Mouse (Mus musculus) heart, embryonic 12.5 days (tissue): Measurements from ENCODE around the gene Sema5b. TPM values are rescaled to one million over a fixed set of nuclear protein-coding genes. Genes with fewer than 3 reads are reported as not detected.
A peak's percentile ranks its signal among the peaks of the same experiment; 100 is the strongest.

Experiments
- ATAC-seq: fragments of 200-750 bp; cut with Nextera tagmentation; 2 replicates; pipeline ENCODE4 v1.8.0; 2017; ENCODE audit warnings: moderate TSS enrichment, moderate library complexity; ENCODE audit not compliant: insufficient number of reproducible peaks, low FRiP score
- H3K27ac ChIP-seq: fragments of 300-500 bp; sonication (generic); 2 replicates; pipeline ENCODE4 v1.5.1; 2016; ENCODE audit warnings: mild to moderate bottlenecking, moderate library complexity; ENCODE audit not compliant: poor library complexity, severe bottlenecking
- H3K27me3 ChIP-seq: fragments of 300-500 bp; sonication (generic); replicated peaks from 2 replicates; pipeline ENCODE4 v1.6.1; 2016; ENCODE audit warnings: mild to moderate bottlenecking, moderate library complexity
- H3K36me3 ChIP-seq: fragments of 300-500 bp; sonication (generic); 2 replicates; pipeline ENCODE4 v1.6.1; 2016; ENCODE audit warnings: mild to moderate bottlenecking, moderate library complexity
- H3K4me1 ChIP-seq: fragments of 300-500 bp; sonication (generic); replicated peaks from 2 replicates; pipeline ENCODE4 v1.6.1; 2016; ENCODE audit warnings: mild to moderate bottlenecking
- H3K4me2 ChIP-seq: fragments of 300-500 bp; sonication (generic); 2 replicates; pipeline ENCODE4 v1.6.1; 2016; ENCODE audit warnings: mild to moderate bottlenecking, moderate library complexity
- H3K4me3 ChIP-seq: fragments of 300-500 bp; sonication (generic); 2 replicates; pipeline ENCODE4 v1.5.1; 2016; ENCODE audit warnings: mild to moderate bottlenecking
- H3K9ac ChIP-seq: fragments of 300-500 bp; sonication (generic); 2 replicates; pipeline ENCODE4 v1.6.1; 2016; ENCODE audit warnings: mild to moderate bottlenecking, moderate library complexity
- H3K9me3 ChIP-seq: fragments of 300-500 bp; sonication (generic); replicated peaks from 2 replicates; pipeline ENCODE4 v1.6.1; 2016; ENCODE audit warnings: mild to moderate bottlenecking, moderate library complexity
- WGBS: fragments of 180-500 bp; shearing (Covaris S2); methylation state at CpG from one replicate; pipeline ENCODE4 v1.1.7; 2016; 5-methylcytosine and 5-hydroxymethylcytosine counted together
- polyA plus RNA-seq: library from polyadenylated mRNA; unstranded; fragments of >200 nt; fragmentation: Nextera tagmentation; extraction: Ambion mirVana; gene quantifications from 2 replicates; pipeline ENCODE4 v1.2.1, GENCODE M21; 2016

Sema5b gene
- polyA plus RNA-seq, 1 experiment from 2014 or later = 3.2 TPM

DNA sequence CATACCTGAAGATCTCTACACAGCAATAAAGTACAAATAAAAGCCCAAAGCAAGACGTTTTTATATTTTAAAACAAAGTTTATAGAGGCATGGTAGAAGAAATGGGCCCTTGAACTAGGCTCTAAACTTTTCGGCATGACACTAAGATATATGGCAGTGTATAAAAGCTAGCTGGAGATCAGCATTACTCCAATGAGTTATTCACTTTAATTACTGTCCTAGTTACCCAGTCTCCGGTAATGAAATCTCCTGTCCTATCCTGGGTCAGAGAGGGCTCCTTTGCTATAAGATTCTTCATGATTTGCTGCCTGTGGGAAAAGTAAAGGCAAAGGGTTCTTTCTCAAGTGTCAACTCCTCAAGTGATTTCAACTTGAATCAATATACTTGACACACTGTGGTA lies 98.6 kb downstream of the Sema5b start:
- Histone ChIP-seq H3K27me3 (0 out of 2 replicates have a peak, but pooled peaks cover 9% of the 10 kb centered on the region), H3K27ac (no peak overlapping the region), H3K4me2 (no peak overlapping the region), H3K9me3 (no peaks in the 10 kb centered on the region), H3K4me1 (no peaks in the 10 kb centered on the region), H3K9ac (no peak overlapping the region), H3K4me3 (no peak overlapping the region), H3K36me3 (no peaks in the 10 kb centered on the region)
- WGBS = 69% methylated on average over 3 of the region's 3 CpGs
- no peak for ATAC-seq

DNA sequence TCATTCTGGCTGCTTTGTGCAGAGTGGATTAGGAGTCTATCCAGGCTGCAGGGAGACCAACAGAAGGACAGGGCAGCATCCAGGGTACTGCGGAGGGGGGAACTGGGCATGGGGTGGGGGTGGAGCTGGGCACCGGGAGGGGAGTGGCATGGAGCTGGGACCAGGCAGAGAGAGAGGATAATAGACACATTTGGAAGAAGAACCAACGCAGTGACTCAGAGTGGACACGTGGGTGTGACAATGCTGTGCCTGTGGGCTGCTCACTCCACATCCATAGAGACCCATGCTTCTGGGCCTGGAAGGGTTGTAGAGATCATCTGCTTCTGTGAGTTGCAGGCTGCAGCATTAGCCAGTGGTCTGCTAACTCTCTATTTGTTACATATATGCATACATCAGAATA lies 107.9 kb downstream of the Sema5b start:
- ATAC-seq = no peak
- no peak overlapping the region for H3K4me3 ChIP-seq
- H3K27me3 ChIP-seq = peaks cover 28% of the 10 kb centered on the region
- H3K9ac ChIP-seq = no peak overlapping the region
- no peak overlapping the region for H3K4me2 ChIP-seq
- H3K36me3 ChIP-seq = no peaks in the 10 kb centered on the region
- no peaks in the 10 kb centered on the region for H3K9me3 ChIP-seq
- no peak overlapping the region for H3K27ac ChIP-seq
- H3K4me1 ChIP-seq = no peaks in the 10 kb centered on the region
- WGBS = 82% methylated on average over 4 of the region's 4 CpGs

DNA sequence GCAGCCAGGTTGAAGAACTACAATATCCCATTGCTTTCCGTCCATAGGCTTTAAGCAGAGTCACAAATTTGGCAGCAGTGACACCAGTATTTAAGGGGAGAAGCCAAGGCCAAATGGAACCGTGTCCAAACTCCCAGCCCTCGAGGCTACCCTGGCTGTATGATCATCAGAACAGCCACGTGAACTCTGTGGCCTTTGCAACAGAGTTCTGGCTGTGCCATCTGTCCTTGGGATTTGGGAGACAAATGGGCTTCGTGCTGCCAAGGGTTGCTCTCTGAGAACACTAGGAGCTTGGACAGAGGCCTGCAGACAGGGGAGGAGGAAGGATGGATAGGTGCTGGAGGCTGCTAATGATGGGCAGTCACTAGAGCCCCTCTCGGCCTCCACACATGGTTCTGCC lies 111.3 kb downstream of the Sema5b start:
- 60% methylated on average over 6 of the region's 6 CpGs for WGBS
- H3K27me3 ChIP-seq = peaks cover 13% of the 10 kb centered on the region
- H3K4me2 ChIP-seq = no peak overlapping the region
- no peak for ATAC-seq
- no peak overlapping the region for H3K9ac ChIP-seq
- no peaks in the 10 kb centered on the region for H3K9me3 ChIP-seq
- no peaks in the 10 kb centered on the region for H3K4me1 ChIP-seq
- H3K27ac ChIP-seq = no peak overlapping the region
- no peaks in the 10 kb centered on the region for H3K36me3 ChIP-seq
- H3K4me3 ChIP-seq = no peak overlapping the region

DNA sequence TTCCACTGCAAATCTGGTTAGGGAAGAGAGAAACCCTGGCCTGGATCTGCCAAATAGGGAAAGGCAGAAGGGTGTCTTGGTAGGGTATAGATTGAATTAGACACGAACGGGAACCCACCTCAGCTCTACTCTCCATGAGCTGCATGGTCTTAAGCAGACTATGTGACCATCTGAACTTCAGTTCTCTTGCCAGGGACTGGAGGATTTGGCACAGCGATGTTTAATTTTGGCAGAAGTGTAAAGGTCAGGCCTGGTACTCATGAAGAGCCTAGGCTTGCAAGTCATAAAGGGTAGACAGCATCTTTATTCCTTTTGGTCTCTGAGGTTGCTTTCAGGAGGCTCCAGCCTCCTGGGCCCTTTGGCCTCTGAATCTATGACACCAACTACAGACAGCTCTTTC lies 111.8 kb downstream of the Sema5b start:
- H3K9me3 ChIP-seq = no peaks in the 10 kb centered on the region
- no peak overlapping the region for H3K4me2 ChIP-seq
- no peak for ATAC-seq
- H3K4me1 ChIP-seq = no peaks in the 10 kb centered on the region
- H3K9ac ChIP-seq = no peak overlapping the region
- no peak overlapping the region for H3K4me3 ChIP-seq
- WGBS = 82% methylated on average over 3 of the region's 3 CpGs
- no peak overlapping the region for H3K27ac ChIP-seq
- H3K27me3 ChIP-seq = peaks cover 17% of the 10 kb centered on the region
- no peaks in the 10 kb centered on the region for H3K36me3 ChIP-seq

DNA sequence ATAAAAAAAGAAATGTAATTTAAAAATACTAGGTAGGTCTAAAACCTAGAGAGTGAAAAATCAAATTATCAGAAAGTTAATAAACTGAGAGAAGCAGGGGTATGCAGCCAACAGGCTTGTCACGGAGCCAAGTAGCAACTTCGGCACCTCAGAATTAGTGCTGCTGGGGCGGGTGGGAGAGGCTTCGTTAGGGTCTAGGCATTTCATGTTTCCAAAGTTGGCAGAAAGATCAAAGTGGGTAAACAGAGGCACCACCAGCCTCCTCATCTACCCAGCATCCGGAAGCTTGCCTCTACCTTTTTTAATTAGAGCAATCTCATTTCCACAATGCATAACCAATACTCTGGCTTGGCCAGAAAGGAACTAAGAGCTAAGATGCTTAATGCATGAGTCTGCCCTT lies 113.0 kb downstream of the Sema5b start:
- H3K36me3 ChIP-seq = no peaks in the 10 kb centered on the region
- no peak overlapping the region for H3K9ac ChIP-seq
- 79% methylated on average over 5 of the region's 5 CpGs for WGBS
- H3K4me2 ChIP-seq = no peak overlapping the region
- no peak for ATAC-seq
- no peaks in the 10 kb centered on the region for H3K9me3 ChIP-seq
- no peak overlapping the region for H3K27ac ChIP-seq
- H3K4me1 ChIP-seq = no peaks in the 10 kb centered on the region
- H3K4me3 ChIP-seq = no peak overlapping the region
- peaks cover 27% of the 10 kb centered on the region for H3K27me3 ChIP-seq

DNA sequence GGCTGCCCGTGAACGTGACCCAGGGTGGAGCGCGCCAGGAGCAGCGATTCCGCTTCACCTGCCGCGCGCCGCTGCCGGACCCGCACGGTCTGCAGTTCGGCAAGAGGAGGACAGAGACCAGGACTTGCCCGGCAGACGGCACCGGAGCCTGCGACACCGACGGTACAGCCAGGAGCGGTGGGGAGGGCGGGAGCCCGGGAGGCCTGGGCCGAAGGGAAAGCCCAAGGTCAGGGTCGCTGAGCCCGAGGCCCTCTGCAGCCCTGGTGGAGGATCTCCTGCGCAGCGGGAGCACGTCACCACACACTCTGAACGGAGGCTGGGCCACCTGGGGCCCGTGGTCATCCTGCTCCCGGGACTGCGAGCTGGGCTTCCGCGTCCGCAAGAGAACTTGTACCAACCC lies 119.3 kb downstream of the Sema5b start:
- H3K9ac ChIP-seq = peak overlapping the region; percentile 53
- no peaks in the 10 kb centered on the region; the same call in 1 of the 2 replicates for H3K9me3 ChIP-seq
- ATAC-seq = no peak
- H3K36me3 ChIP-seq = no peaks in the 10 kb centered on the region
- H3K4me3 ChIP-seq = peak overlapping the region; percentile 49
- no peak overlapping the region for H3K27ac ChIP-seq
- H3K4me2 ChIP-seq = peak overlapping the region; percentile 79
- H3K27me3 ChIP-seq = peaks cover 68% of the 10 kb centered on the region
- WGBS = 7% methylated on average over 36 of the region's 36 CpGs
- H3K4me1 ChIP-seq = peaks cover 12% of the 10 kb centered on the region; the same call in 1 of the 2 replicates

DNA sequence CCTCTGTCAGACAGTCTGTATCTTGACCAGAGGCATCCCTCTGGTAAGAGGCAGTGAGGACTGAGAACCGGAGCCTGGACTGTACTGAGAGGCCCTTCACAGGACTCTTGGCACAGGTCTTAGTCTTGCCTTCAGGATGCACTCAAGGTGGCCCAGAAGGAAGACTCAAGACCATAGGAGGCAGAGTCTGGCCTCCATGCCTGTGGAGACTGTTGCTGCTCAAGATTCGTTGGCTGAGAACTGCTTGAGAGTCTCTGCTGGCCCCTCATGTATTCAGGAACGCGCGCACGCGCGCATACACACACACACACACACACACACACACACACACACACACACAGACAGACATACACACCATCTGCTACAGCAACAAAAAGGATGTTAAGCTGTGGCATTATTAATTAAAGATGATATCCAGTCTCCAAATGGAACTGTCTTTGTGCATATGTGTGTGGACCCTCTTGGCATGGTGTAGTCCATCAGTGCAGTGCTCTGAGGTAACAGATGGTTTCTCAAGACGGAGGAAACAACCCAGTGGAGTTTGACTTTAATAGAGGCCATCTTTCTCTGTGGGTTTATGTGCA lies 123.0 kb downstream of the Sema5b start:
- H3K9ac ChIP-seq = no peak overlapping the region
- WGBS = 88% methylated on average over 9 of the region's 9 CpGs
- ATAC-seq = no peak
- no peaks in the 10 kb centered on the region for H3K36me3 ChIP-seq
- peaks cover 49% of the 10 kb centered on the region for H3K27me3 ChIP-seq
- H3K4me1 ChIP-seq = peaks cover 12% of the 10 kb centered on the region; the same call in 1 of the 2 replicates
- no peak overlapping the region for H3K4me2 ChIP-seq
- H3K27ac ChIP-seq = no peak overlapping the region
- H3K4me3 ChIP-seq = no peak overlapping the region
- no peaks in the 10 kb centered on the region; the same call in 1 of the 2 replicates for H3K9me3 ChIP-seq

DNA sequence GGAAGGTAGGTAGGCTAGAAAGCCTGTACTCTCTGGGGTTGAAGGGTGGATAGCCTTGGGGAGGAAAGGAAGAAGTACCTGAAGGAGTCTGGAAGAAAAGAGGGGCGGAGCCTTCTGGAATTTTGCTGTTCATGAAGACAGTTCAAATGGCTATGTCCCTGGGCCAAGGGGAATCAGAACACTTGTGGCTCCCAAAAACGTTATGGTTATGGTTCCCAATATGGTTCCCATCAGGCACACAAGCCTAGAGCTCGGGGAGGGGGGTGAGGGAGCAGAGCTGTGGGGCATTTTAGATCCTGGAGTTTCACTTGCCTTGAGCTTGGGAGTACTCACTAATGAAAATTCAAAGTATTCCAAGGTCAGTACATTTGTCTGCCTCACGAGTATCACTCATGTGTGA lies 123.9 kb downstream of the Sema5b start:
- Histone ChIP-seq H3K4me2 (no peak overlapping the region), H3K4me3 (no peak overlapping the region), H3K36me3 (no peaks in the 10 kb centered on the region), H3K9me3 (no peaks in the 10 kb centered on the region; the same call in 1 of the 2 replicates), H3K4me1 (peaks cover 8% of the 10 kb centered on the region; the same call in 1 of the 2 replicates), H3K27me3 (peaks cover 40% of the 10 kb centered on the region), H3K9ac (no peak overlapping the region), H3K27ac (no peak overlapping the region)
- ATAC-seq = no peak
- WGBS = 69% methylated on average over 4 of the region's 4 CpGs

DNA sequence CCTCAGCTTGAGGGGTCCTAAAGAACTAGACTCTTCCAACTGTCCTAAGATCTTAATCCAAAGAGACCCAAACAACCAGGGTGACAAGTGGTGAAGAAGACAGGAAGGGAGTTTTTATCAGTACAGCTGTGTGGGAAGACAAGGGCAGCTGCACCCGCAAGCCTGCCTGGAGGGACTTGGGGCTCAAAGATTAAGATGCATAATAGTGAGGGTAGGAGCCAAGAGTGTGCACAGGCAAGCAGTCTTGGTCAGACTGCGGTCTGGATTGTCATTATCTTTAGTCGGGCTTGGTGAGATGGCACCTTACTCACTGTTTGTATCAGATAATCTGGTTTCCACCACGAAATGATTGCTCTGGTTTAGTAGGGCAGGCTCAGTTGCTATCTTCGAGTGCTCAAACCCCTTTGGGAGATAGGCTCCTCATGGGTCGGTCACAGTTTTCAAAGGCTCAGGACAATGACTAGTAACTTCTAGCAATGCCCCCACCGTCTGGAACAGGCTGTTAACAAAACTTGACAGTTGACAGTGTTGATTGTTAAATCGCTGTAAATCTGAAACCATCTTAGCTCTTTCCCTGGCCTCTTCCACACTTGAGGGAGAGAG lies 136.7 kb downstream of the Sema5b start:
- ATAC-seq = no peak
- H3K27me3 ChIP-seq = no peaks in the 10 kb centered on the region
- 28% methylated on average over 8 of the region's 8 CpGs for WGBS

DNA sequence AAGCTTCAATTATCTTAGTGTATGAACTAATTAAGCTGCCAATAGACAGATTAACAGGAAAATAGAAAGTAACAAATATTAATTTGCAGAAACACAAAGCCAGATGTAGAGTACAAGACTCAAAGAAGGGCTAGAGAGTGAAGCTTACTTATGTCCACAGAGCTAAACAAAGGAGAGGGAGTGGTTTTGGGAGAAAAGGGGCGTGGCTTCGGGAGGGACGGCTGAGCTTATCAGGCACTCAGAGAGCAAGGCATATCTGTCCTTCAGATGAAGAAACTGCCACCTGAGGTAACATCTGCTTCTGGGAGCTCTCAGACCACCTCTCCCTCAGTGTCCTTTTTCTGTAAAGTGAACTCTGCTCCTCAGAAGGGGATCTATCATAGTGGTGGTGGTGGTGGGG lies 137.5 kb downstream of the Sema5b start:
- Histone ChIP-seq H3K4me2 (no peak overlapping the region), H3K4me1 (peaks cover 14% of the 10 kb centered on the region), H3K9ac (no peak overlapping the region), H3K4me3 (no peak overlapping the region), H3K9me3 (no peaks in the 10 kb centered on the region), H3K36me3 (no peaks in the 10 kb centered on the region), H3K27ac (no peak overlapping the region), H3K27me3 (no peaks in the 10 kb centered on the region)
- WGBS = 19% methylated on average over 3 of the region's 3 CpGs
- ATAC-seq = no peak

More for the DNA sequence above, 136.7 kb downstream of the Sema5b start:
- Histone ChIP-seq H3K27ac (no peak overlapping the region), H3K9me3 (no peaks in the 10 kb centered on the region), H3K4me1 (peaks cover 14% of the 10 kb centered on the region), H3K4me2 (no peak overlapping the region), H3K9ac (no peak overlapping the region), H3K36me3 (no peaks in the 10 kb centered on the region), H3K4me3 (no peak overlapping the region)

DNA sequence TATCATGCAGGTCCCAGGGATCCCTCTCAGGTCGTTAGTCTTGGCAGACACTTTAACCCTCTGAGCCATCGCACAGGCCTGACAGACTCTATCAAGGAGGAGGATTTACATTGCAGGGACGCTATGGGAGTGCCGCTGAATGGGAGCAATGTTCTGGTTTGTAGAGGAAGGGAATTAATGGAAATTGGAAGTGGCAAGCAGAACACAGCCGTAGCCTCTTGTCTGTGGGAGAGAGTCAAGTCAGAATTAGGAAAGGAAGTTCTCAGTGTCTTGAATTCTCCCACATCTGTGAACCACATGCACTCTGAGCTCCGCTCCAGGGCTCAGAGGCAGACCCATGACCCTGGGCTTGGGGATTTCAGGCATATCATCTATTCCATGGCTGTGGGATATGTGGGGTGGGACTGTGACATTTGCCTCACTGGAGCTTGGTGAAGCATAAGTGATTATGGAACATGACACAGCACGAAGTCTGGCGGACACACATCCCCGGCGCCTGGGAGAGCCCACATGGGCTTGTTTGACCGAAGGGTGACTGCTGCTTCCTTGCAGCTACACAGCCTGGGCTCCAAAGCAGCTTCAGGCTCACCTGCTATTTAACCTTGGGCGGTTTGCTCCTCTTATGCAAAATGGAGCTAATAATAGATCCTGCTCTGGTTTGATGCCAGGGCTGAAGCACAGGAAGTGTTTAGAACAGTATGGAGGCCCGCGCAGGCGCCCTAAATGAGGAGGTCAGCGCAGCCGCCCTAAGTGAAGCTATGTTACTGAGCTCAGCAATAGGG lies 140.6 kb downstream of the Sema5b start:
- Histone ChIP-seq H3K27me3 (no peaks in the 10 kb centered on the region), H3K4me3 (no peak overlapping the region), H3K9me3 (no peaks in the 10 kb centered on the region), H3K4me1 (peaks cover 14% of the 10 kb centered on the region), H3K27ac (0 out of 2 replicates have a peak overlapping the region, but pooled peaks have one; percentile 0), H3K36me3 (no peaks in the 10 kb centered on the region), H3K4me2 (no peak overlapping the region), H3K9ac (no peak overlapping the region)
- ATAC-seq = no peak
- WGBS = 62% methylated on average over 17 of the region's 17 CpGs
